Mouse (Mus musculus): ENCODE data around the gene Eid1.

The Eid1 gene

GRCm38 (mm10) chr2:125667721-125668120 is 5.2 kb upstream of the Eid1 start:
- peak; percentile 38 for DNase-seq (ENCODE audit: low read depth)

GRCm38 (mm10) chr2:125670846-125671245 is 2.0 kb upstream of the Eid1 start:
- peak; percentile 68 for DNase-seq (ENCODE audit: low read depth)

- DNase-seq (ENCODE audit: low read depth): no peak
These were observed 333 bp upstream of the Eid1 start for GRCm38 (mm10) chr2:125672568-125672956.

DNA sequence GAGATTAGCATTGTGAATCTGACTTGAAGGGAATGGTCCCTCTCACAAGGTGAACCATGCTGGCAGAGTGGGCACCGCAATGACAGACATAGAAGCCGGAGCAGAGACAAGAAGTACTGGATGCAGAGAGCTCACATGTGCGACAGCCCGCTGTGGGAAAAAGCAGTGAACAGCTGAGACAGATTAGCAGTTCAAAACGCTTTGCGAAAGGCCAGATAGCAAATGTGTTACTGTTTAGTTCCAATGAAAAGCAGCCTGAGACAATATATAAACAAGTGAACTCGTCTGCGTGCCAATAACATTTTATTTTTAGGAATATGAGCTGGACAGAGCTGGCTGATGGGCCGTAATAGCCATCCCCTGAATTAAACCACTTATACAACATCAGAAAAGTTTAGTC is 8.9 kb downstream of the Eid1 start:
- no peak for DNase-seq (ENCODE audit: low read depth)

DNA sequence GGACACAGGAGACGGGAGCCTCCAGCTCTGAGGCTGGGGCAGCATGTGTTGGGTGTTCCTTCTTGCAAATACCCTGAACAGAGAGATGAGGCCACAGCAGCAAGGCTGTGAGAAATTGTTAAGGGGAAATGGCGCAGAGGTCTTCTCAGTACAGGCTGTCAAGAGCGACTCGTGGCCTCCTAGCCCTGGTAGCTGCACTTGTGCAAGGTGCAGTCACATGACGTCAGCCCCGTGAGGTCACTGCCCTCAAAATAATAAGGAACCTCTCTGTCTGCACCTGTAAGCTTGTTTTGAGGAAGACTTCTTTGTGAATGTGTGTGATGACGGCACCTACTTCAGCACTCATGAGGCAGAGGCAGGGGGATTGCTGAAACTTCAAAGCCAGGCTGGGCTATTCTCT is 11.0 kb downstream of the Eid1 start:
- no peak for DNase-seq (ENCODE audit: low read depth)

DNA sequence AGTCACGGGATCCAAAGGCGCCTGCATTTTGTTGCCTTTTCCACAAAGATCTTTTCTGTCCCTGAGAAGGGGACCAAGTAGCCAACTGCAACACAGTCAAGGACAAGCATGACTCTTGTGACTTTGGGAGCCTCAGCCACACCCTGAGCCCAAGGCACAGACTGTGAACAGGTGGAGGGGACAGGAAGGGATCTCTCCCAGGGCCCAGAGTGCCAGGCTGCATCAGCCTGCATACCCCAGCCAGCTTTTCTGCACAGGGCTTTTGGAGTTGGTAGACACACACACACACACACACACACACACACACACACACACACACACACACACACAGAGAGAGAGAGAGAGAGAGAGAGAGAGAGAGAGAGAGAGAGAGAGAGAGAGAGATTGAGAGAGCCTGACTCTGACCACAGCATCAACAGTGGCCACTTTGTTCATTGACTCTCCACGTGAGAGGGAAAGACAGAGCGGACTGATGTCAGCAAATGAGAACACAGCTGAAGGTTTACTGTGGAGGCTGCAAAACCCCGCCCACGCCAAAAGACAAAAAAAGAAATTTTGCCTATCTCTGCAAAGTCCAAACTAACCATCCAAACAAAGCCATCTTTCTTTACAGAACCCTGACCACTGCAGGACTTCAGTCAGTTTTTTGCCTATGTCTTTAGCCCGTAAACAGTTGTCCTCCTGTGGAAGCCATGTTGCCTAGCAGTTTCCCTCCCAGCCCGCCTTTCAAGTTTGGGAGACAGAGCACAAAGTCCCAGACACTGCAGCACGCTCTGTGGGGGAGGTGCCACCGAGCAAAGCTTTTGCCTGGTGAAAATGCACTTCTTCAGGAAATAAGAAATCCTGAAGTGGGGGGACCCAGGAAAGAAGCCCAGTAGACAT is 11.9 kb downstream of the Eid1 start:
- no peak for DNase-seq (ENCODE audit: low read depth)

DNA sequence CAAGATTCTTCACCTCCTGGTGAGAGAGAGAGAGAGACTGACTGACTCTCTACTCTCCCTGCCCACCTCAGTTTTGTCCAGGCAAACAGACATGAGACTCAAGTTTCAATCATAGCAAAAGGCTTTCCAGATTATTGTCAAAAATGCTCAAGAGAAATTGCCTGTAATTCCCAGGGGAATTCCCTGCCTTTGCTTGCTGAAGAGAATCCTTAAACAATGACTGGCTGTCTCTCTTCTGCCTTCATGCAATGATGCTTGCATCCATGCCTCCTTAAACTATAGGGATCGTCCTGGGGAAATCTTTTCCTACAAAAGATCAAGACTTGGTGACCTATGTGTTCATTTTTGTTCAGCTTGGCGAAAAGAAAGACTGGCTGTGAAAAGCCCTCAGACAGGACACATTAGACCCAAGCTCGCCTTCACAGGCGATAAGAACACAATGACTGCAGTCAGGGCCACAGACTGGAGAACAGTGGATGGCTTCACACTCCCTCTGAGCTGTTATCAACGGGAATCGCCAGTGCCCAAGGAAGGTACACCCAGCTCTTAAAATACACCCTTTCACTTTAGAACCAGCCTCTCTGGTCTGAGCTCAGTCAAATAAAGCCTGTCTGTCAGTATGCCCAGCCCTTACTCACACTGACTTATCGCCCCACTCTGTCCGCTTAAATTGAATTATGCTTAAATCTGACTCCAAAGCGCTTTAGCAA is 12.7 kb downstream of the Eid1 start:
- no peak for DNase-seq (ENCODE audit: low read depth)

- DNase-seq (ENCODE audit: low read depth): no peak
These were observed 19.1 kb downstream of the Eid1 start for GRCm38 (mm10) chr2:125692010-125692409.

DNA sequence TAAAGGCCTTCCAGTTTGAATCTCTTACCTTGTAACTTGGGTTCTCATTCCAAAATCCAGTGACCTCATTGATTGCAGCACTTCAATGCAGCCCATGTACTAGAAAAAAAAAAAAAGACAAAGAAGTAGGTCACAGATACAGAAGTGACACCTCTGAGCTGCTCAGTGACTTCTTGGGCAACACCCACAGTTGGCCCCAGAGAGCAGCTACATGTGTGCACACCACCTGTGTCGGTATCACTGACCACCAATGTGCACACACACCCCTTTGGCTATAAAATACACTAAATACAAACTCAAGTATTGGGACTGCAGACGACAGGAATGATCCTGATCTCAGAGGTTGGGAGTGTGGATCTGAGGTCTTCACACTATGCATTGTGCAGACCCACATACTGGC is 21.9 kb downstream of the Eid1 start:
- no peak for DNase-seq (ENCODE audit: low read depth)

- no peak for DNase-seq (ENCODE audit: low read depth)
These were observed 23.3 kb downstream of the Eid1 start for GRCm38 (mm10) chr2:125696219-125696618.

DNA sequence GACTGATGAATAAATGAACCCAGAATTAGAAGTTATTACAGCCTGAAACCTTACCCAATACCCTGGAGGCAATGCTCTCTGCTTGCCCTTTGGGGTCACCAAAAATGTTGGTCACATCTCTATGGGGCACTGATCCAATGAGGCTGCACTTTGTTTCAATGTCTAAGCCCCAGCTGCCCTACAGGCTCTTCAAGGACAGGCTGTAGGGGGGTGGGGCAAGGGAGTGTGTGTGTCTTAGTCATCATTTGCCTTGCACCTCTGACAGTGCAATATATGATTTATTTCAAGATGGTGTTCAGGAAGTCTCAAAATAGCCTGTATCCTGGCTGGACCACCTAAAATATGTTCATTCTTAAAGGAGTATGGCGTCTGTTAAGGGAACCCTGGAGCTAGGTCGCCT is 28.7 kb downstream of the Eid1 start:
- no peak for DNase-seq (ENCODE audit: low read depth)

DNA sequence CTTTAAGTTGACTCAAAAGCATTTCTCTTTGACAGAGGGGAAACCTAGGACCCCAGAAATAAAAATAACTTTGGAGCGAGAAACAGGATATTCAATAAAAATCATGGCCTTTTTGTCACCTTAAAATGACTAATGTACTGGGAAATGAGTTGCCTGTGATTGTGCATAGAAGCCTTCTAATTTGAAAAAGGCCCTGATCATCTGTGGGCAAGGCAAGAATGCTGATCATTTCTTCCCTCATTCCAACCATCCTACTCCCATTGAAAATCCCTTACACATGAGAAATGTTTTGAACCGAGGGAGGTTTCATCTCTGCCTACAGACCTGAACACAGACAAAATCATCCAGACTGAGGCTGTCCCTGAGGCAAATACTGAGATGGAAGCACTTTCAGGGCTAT is 30.0 kb downstream of the Eid1 start:
- DNase-seq (ENCODE audit: low read depth): no peak

DNA sequence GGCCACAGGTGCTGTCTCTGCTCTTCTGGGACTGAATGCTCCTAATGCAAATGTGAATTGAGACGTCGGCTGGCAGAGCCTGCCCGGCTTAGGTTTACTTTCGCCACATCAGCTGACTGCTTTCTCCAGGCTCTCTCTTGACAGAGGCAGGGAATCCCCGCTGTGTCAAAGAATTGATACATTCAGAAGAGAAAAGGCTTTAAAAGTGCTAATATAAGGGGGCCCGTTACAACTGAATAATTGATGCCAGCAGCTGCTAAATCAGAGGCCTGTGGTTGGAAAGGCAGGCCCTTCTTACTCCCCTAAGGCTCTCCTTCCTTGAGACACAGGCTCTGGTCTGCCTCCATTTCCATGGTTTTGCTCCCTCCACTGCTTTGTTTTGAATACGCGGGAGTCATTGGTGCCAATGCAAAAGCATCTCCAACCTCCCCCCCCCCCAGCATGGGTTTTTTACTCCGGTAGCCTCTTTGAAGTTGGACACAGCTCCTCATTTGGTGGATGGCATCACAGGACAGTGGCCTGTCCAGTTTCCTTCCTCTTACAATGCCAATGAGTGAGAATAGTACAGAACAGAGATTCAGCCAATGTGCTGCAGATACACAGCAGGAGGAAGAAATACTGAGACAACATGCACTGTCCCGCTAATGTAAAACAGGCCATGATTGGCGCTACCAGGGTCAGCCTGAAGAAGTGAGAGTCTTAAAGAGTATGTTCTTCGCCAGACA is 32.2 kb downstream of the Eid1 start:
- DNase-seq (ENCODE audit: low read depth): no peak

- no peak for DNase-seq (ENCODE audit: low read depth)
These were observed 33.6 kb downstream of the Eid1 start for GRCm38 (mm10) chr2:125706510-125706921.

- no peak for DNase-seq (ENCODE audit: low read depth)
These were observed 43.7 kb downstream of the Eid1 start for GRCm38 (mm10) chr2:125716599-125716998.

DNA sequence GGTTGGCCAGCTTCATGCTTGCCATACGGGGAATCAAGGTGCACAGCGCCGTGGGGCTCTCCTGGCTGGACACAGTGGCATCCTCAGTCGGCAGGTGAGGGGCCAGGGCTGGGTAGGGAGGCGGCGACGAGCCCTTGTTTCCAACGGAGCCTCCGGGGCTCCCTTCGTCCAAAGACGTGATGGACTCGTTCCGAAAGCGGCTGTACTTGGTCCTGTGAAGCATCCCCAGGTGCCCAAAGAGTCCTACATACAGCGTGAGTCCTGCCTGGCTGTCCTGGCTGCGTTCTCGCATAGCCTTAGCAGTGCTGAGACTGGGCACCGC is 50.2 kb downstream of the Eid1 start:
- DNase-seq (ENCODE audit: low read depth): no peak

- DNase-seq (ENCODE audit: low read depth): peak; percentile 59
These were observed 50.7 kb downstream of the Eid1 start for GRCm38 (mm10) chr2:125723408-125724085.

- no peak for DNase-seq (ENCODE audit: low read depth)
These were observed 51.2 kb downstream of the Eid1 start, which contains the start of gene Shc4 for GRCm38 (mm10) chr2:125724086-125724430. TSS of gene Shc4 (minus strand) at chr2:125724148.
